Mouse (Mus musculus) thymus, adult 2 months (tissue): ENCODE data around the gene Tacr1. TPM values are rescaled to one million over a fixed set of nuclear protein-coding genes. Genes with fewer than 3 reads are reported as not detected.
"Not testable (repeated sequence)": the region's sequence is repeated elsewhere in the genome, so short reads cannot be mapped to it uniquely, and the experiment has no call there.

Experiments
- DNase-seq: peaks from one replicate; pipeline ENCODE4 v3.0.0; 2021
- H3K27ac ChIP-seq: fragments of 200-500 bp; 2 replicates; pipeline ENCODE4 v1.5.1; 2012; ENCODE audit warnings: low read length, control low read depth; ENCODE audit not compliant: control insufficient read depth, insufficient read depth
- H3K27me3 ChIP-seq: fragments of 200-500 bp; 2 replicates; pipeline ENCODE4 v1.6.1; 2012; ENCODE audit warnings: mild to moderate bottlenecking, low read length, moderate library complexity, mixed read lengths; ENCODE audit not compliant: control insufficient read depth, insufficient read depth
- H3K36me3 ChIP-seq: fragments of 200-500 bp; 2 replicates; pipeline ENCODE4 v1.6.1; 2012; ENCODE audit warnings: mild to moderate bottlenecking, low read length, moderate library complexity; ENCODE audit not compliant: control insufficient read depth, insufficient read depth
- H3K4me1 ChIP-seq: fragments of 200-500 bp; replicated peaks from 2 replicates; pipeline ENCODE4 v1.6.1; 2012; ENCODE audit warnings: low read length; ENCODE audit not compliant: control insufficient read depth, insufficient read depth
- H3K4me3 ChIP-seq: fragments of 200-500 bp; 2 replicates; pipeline ENCODE4 v1.5.1; 2012; ENCODE audit warnings: mild to moderate bottlenecking, low read length, control low read depth, moderate library complexity; ENCODE audit not compliant: control insufficient read depth, insufficient read depth
- CTCF ChIP-seq: fragments of 200-500 bp; IDR thresholded peaks from 2 replicates; pipeline ENCODE4 v1.5.1; 2012; ENCODE audit warnings: mild to moderate bottlenecking, control low read depth, low read length, moderate library complexity, borderline replicate concordance; ENCODE audit not compliant: control insufficient read depth, poor library complexity, insufficient read depth; ENCODE audit errors: extremely low read depth
- POLR2A ChIP-seq: fragments of 200-500 bp; IDR thresholded peaks from 2 replicates; pipeline ENCODE4 v1.6.1; 2012; ENCODE audit warnings: mild to moderate bottlenecking, low read length, control low read depth, moderate library complexity; ENCODE audit not compliant: control insufficient read depth, poor library complexity, insufficient read depth; ENCODE audit errors: extremely low read depth
- WGBS: fragments of 180-500 bp; shearing (Covaris S2); methylation state at CpG from one replicate; pipeline ENCODE4 v1.1.7; 2018; 5-methylcytosine and 5-hydroxymethylcytosine counted together
- polyA plus RNA-seq: library from polyadenylated mRNA; depleted of rRNA; stranded (reverse); fragments of >200 nt; gene quantifications from 2 replicates; pipeline ENCODE4 v1.2.3, GENCODE M21; 2012

Gene Tacr1
- polyA plus RNA-seq, 1 experiment, result 0.70 TPM

DNA sequence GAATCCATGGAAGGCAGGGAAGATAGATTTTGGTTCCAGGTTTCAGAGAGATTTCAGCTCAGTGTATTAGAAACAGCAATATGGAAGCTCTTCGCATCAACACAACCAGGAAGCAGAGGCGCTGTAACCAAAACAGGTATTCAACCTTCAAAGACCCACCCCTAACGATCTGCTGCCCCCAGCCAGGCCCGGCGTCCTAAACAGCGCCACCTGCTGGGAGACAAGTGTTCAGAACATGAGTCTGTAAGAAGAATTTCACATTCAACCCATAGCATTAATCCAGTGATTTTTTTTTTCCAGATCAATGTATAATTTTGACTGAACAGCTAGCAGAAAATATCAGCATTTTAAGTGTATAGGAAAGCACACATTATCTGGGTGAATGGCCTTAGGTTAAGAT lies 26.8 kb downstream of the Tacr1 start:
- no peaks in the 10 kb centered on the region for H3K36me3 ChIP-seq
- WGBS, result 67% methylated on average over 6 of the region's 6 CpGs
- no peaks in the 10 kb centered on the region for H3K4me1 ChIP-seq
- H3K27ac ChIP-seq, result no peak overlapping the region
- DNase-seq, result no peak
- no peaks in the 10 kb centered on the region for H3K27me3 ChIP-seq
- TF ChIP-seq POLR2A (no peak), CTCF (no peak)
- H3K4me3 ChIP-seq, result no peak overlapping the region

- Histone ChIP-seq H3K27me3 (no peaks in the 10 kb centered on the region), H3K27ac (no peak overlapping the region), H3K36me3 (no peaks in the 10 kb centered on the region), H3K4me3 (no peak overlapping the region), H3K4me1 (no peaks in the 10 kb centered on the region)
- DNase-seq, result no peak
- no peak for TF ChIP-seq CTCF
- no peak for TF ChIP-seq POLR2A
- WGBS, result 90% methylated on average over 6 of the region's 6 CpGs
Observed at GRCm38 (mm10) chr6:82429766-82430165, 27.6 kb downstream of the Tacr1 start.

- 69% methylated on average over 4 of the region's 4 CpGs for WGBS
- Histone ChIP-seq H3K27me3 (no peaks in the 10 kb centered on the region), H3K4me1 (no peaks in the 10 kb centered on the region), H3K27ac (no peak overlapping the region), H3K36me3 (no peaks in the 10 kb centered on the region), H3K4me3 (no peak overlapping the region)
- DNase-seq, result no peak
- TF ChIP-seq CTCF, result no peak
- TF ChIP-seq POLR2A, result no peak
Observed at GRCm38 (mm10) chr6:82437174-82437573, 35.0 kb downstream of the Tacr1 start.

GRCm38 (mm10) chr6:82452206-82453095 lies 50.3 kb downstream of the Tacr1 start:
- DNase-seq, H3K4me1 ChIP-seq, H3K27me3 ChIP-seq, H3K27ac ChIP-seq, H3K4me3 ChIP-seq, H3K36me3 ChIP-seq: not testable (repeated sequence)
- WGBS, result 86% methylated on average over 8 of the region's 8 CpGs

DNA sequence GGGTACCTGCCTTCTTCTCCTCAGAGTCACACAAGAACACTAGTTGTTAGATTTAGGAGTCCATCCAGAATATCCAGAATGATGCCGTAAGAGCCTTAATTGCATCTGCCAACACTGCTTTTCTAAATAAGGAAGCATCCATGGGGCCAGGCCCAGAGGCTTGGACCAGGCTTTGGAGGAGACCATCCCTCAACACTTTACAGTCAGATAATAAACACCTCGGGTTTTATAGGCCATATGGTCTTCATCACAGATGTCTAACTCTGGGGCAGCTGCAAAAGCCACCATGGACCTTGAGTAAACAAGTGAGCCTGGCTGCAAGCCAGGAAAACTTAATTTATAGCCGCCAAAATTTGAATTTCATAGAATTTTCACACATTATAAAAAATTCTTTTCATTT lies 53.1 kb downstream of the Tacr1 start:
- DNase-seq, result no peak
- WGBS, result 54% methylated on average over 3 of the region's 3 CpGs
- Histone ChIP-seq H3K27ac (no peak overlapping the region), H3K4me1 (no peaks in the 10 kb centered on the region), H3K27me3 (no peaks in the 10 kb centered on the region), H3K4me3 (no peak overlapping the region), H3K36me3 (no peaks in the 10 kb centered on the region)
- TF ChIP-seq POLR2A (no peak), CTCF (no peak)

DNA sequence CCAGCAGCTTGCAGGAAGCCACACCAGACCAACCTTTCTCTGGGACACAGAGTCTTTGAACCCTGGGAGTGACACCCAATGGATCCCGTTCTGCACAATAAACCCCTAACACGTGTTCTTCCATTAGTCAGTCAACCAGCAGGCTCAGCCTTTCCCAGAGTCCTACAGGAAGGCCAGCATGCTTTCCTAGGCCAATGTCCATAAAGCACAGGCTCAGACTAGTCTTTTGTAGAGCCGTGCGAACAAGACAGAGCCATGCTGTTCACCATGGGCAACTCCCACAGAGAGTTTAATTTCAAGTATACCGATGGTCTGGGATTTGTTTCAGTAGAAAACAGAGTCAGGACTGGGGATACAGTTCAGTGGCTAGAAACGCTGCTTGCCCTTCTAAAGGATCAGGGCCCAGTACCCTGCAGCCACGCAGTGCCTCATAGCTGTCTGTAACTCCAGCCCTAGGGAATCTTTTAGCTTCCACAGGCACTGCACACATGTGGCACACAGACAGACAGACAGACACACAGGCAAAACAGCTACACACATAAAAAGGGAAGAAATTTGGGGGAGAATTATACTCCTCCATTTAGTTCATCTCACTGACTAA lies 55.1 kb downstream of the Tacr1 start:
- Histone ChIP-seq H3K36me3 (no peaks in the 10 kb centered on the region), H3K27me3 (no peaks in the 10 kb centered on the region), H3K27ac (no peak overlapping the region), H3K4me1 (no peaks in the 10 kb centered on the region), H3K4me3 (no peak overlapping the region)
- DNase-seq, result no peak
- 88% methylated on average over 7 of the region's 7 CpGs for WGBS
- TF ChIP-seq POLR2A, result no peak
- no peak for TF ChIP-seq CTCF
